20 mouse cellular contexts compared by ENCODE assay signal in the genomic region with DNA sequence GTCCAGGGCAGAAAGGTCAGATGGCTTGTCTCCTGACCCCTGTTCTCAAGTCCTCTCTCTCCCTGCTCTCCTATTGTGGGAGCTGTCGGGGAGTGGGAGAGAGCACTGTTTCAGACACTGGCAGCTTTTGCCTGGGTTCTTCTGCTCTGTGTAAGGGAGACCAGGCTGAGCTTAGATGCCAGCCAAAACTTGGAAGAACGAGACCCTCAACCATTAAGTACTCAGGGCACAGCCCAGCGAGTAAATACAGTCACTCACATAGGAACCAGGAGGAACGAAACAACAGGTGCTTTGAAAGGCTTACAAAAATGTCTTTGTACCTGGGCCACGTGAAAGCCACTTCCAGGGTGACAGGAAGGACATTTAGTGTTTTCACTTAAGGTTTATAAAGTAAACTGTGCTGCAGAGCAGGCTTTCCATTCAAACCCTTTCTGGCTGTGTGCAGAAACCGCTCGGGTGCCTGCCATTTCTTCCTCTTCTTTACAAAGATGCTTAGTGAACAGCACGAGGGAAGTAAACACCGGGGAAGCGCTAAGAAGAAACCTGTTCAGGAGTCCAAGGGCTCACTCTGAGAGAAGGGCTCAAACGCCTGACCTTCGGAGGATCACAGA.
DNase-seq lines count a peak whose midpoint lies in the region; ATAC-seq and TF ChIP-seq lines count a peak whose summit lies in the region.
"Had no signal": no experiment of that assay in that cellular context is flagged by ENCODE, and none has a peak within 500 bp of the region (broad histone marks: within the 10 kb centered on the region; RNA-seq: fewer than 3 reads in every experiment).

No protein-coding gene starts in this region.

- H3K9me3 ChIP-seq in liver, postnatal 0 days (ENCODE audit: low read length), result no peaks in the 10 kb centered on the region
- H3K9me3 ChIP-seq in liver, embryonic 12.5 days (replicated peaks), result no peaks in the 10 kb centered on the region
- H3K9me3 ChIP-seq: embryonic facial prominence, embryonic 12.5 days; heart, embryonic 10.5 days; hindbrain, embryonic 15.5 days; midbrain, embryonic 12.5 days; stomach, embryonic 15.5 days had no signal

- no peak overlapping the region for H3K4me3 ChIP-seq in liver, postnatal 0 days (ENCODE audit: low read depth, low read length)
- H3K4me3 ChIP-seq in liver, embryonic 12.5 days, result no peak overlapping the region
- H3K4me3 ChIP-seq: embryonic facial prominence, embryonic 12.5 days; heart, embryonic 10.5 days; hindbrain, embryonic 15.5 days; layer of hippocampus, adult 2 months; midbrain, embryonic 12.5 days; stomach, embryonic 15.5 days had no signal

- no peak for TF ChIP-seq CTCF in liver, postnatal 0 days (IDR thresholded peaks at IDR 0.05; ENCODE audit: low read depth)

- H3K36me3 ChIP-seq in liver, postnatal 0 days (replicated peaks; ENCODE audit: insufficient read depth, low read length), result no peaks in the 10 kb centered on the region
- H3K36me3 ChIP-seq in liver, embryonic 12.5 days, result no peaks in the 10 kb centered on the region
- H3K36me3 ChIP-seq in splenic B cell, adult 2 months (ENCODE audit: control insufficient read depth, insufficient read depth, low read length, poor library complexity, severe bottlenecking), result no peaks in the 10 kb centered on the region
- H3K36me3 ChIP-seq: embryonic facial prominence, embryonic 12.5 days; heart, embryonic 10.5 days; hindbrain, embryonic 15.5 days; midbrain, embryonic 12.5 days; stomach, embryonic 15.5 days had no signal

- 0 out of 2 replicates have a peak overlapping the region, but pooled peaks have one; percentile 4 for H3K4me2 ChIP-seq in liver, postnatal 0 days (ENCODE audit: low read depth, low read length)
- H3K4me2 ChIP-seq in liver, embryonic 12.5 days, result no peak overlapping the region
- H3K4me2 ChIP-seq: embryonic facial prominence, embryonic 12.5 days; hindbrain, embryonic 15.5 days; midbrain, embryonic 12.5 days; stomach, embryonic 15.5 days had no signal

- WGBS in liver, postnatal 0 days (ENCODE audit: insufficient replicate concordance), result 53% methylated on average over 12 of the region's 12 CpGs
- 54% methylated on average over 12 of the region's 12 CpGs for WGBS in liver, embryonic 12.5 days (ENCODE audit: insufficient replicate concordance)

- intact Hi-C loops in left cerebral cortex, postnatal 25 days (cut with DNase I), result no loop called here

- H3K27me3 ChIP-seq in liver, postnatal 0 days (ENCODE audit: insufficient read depth, low read length), result no peaks in the 10 kb centered on the region
- no peaks in the 10 kb centered on the region for H3K27me3 ChIP-seq in liver, embryonic 12.5 days (replicated peaks)
- H3K27me3 ChIP-seq in splenic B cell, adult 2 months (ENCODE audit: control insufficient read depth, insufficient read depth, low read length, poor library complexity, severe bottlenecking), result no peaks in the 10 kb centered on the region
- H3K27me3 ChIP-seq: embryonic facial prominence, embryonic 12.5 days; hindbrain, embryonic 15.5 days; stomach, embryonic 15.5 days had no signal

- H3K27ac ChIP-seq in liver, postnatal 0 days (ENCODE audit: low read depth), result peak overlapping the region; percentile 67; the same call in 1 of the 2 replicates
- H3K27ac ChIP-seq in liver, embryonic 12.5 days, result no peak overlapping the region
- H3K27ac ChIP-seq: embryonic facial prominence, embryonic 12.5 days; heart, embryonic 10.5 days; hindbrain, embryonic 15.5 days; layer of hippocampus, adult 2 months; midbrain, embryonic 12.5 days; stomach, embryonic 15.5 days had no signal

- no peak for TF ChIP-seq EP300 in liver, postnatal 0 days (IDR thresholded peaks at IDR 0.05; ENCODE audit: low read depth)

- peaks cover 22% of the 10 kb centered on the region for H3K4me1 ChIP-seq in liver, postnatal 0 days (ENCODE audit: insufficient read depth)
- H3K4me1 ChIP-seq in liver, embryonic 12.5 days, result peaks cover 47% of the 10 kb centered on the region

- no peak overlapping the region for H3K9ac ChIP-seq in liver, postnatal 0 days (replicated peaks)
- H3K9ac ChIP-seq in liver, embryonic 12.5 days, result no peak overlapping the region
- H3K9ac ChIP-seq: embryonic facial prominence, embryonic 12.5 days; hindbrain, embryonic 15.5 days; midbrain, embryonic 12.5 days; stomach, embryonic 15.5 days had no signal

- DNase-seq in liver, postnatal 0 days, result no peak
- peak; percentile 55 to 60 for DNase-seq in spleen, postnatal 36 days (ENCODE audit: low spot score in 2 of 2)
- no peak for DNase-seq in spleen, postnatal 4 days (ENCODE audit: low spot score in 2 of 2)
- DNase-seq in splenic B cell, adult 2 months (ENCODE audit: low read depth, low spot score), result peak; percentile 43
- no peak for DNase-seq in layer of hippocampus, adult 18-20 months (ENCODE audit: low spot score in 2 of 2)
- DNase-seq in left cerebral cortex, postnatal 25 days (ENCODE audit: low spot score in 2 of 2), result no peak
- DNase-seq: cerebellum, postnatal 36 days; gastrocnemius, postnatal 36 days; heart, postnatal 14 days; kidney, adult 2 months; liver; lung, postnatal 10 days; right cerebral cortex, postnatal 14 days had no signal

- no peak for ATAC-seq in liver, postnatal 0 days
- ATAC-seq in liver, embryonic 12.5 days, result no peak

Comparison
In these comparisons a context has a peak if more than half of its experiments do, and no peak if none do; other contexts are left out.
1. DNase-seq: peak in spleen, postnatal 36 days (2 of 2) and splenic B cell, adult 2 months (single experiment); none in liver, postnatal 0 days (single experiment), spleen, postnatal 4 days (0 of 2), layer of hippocampus, adult 18-20 months (0 of 2) and left cerebral cortex, postnatal 25 days (0 of 2).